In genomic region chr3:95013699-95014427, GRCm38 (mm10) we compare ENCODE assay signal across 8 mouse cellular contexts. TPM values are rescaled to one million over a fixed set of nuclear protein-coding genes. Genes with fewer than 3 reads are reported as not detected.
DNase-seq lines count a peak whose midpoint lies in the region; ATAC-seq and TF ChIP-seq lines count a peak whose summit lies in the region.

No protein-coding gene starts in this region.

- peaks cover 33% of the 10 kb centered on the region for H3K36me3 ChIP-seq in heart, embryonic 12.5 days
- H3K36me3 ChIP-seq in limb, embryonic 12.5 days: peaks cover 40% of the 10 kb centered on the region

- TF ChIP-seq POLR2A in lung, adult 2 months (IDR thresholded peaks at IDR 0.05; ENCODE audit: borderline replicate concordance, extremely low read depth, low read depth, low read length): no peak

- DNase-seq in lung, adult 2 months: no peak
- no peak for DNase-seq in lung, postnatal 4 days
- DNase-seq in brain, adult 2 months (ENCODE audit: low read depth, low spot score): peak; percentile 86
- DNase-seq in retina, postnatal 1 day: peak; percentile 10
- DNase-seq in yolk sac, embryonic 10.5 days (ENCODE audit: low spot score): no peak
- DNase-seq in right cerebral cortex, adult 2 months (ENCODE audit: low spot score in 2 of 2): no peak

- no peak for TF ChIP-seq CTCF in lung, adult 2 months (IDR thresholded peaks at IDR 0.05; ENCODE audit: insufficient read depth, low read length)

- no peaks in the 10 kb centered on the region for H3K27me3 ChIP-seq in heart, embryonic 12.5 days (replicated peaks)
- no peaks in the 10 kb centered on the region for H3K27me3 ChIP-seq in limb, embryonic 12.5 days

- peak overlapping the region; percentile 97 for H3K4me2 ChIP-seq in heart, embryonic 12.5 days
- H3K4me2 ChIP-seq in limb, embryonic 12.5 days: peak overlapping the region; percentile 96

- no peaks in the 10 kb centered on the region for H3K9me3 ChIP-seq in heart, embryonic 12.5 days (replicated peaks)
- no peaks in the 10 kb centered on the region for H3K9me3 ChIP-seq in limb, embryonic 12.5 days

- no peak for ATAC-seq in heart, embryonic 12.5 days (ENCODE audit: insufficient number of reproducible peaks, low FRiP score)
- no peak for ATAC-seq in limb, embryonic 12.5 days (ENCODE audit: insufficient number of reproducible peaks, insufficient read depth, low FRiP score, low TSS enrichment, low read depth)

- peaks cover 7% of the 10 kb centered on the region; the same call in 1 of the 2 replicates for H3K4me1 ChIP-seq in lung, adult 2 months (ENCODE audit: control insufficient read depth, insufficient read depth, low read length)
- H3K4me1 ChIP-seq in heart, embryonic 12.5 days (replicated peaks): peaks cover 26% of the 10 kb centered on the region
- peaks cover 22% of the 10 kb centered on the region for H3K4me1 ChIP-seq in limb, embryonic 12.5 days (replicated peaks)

- H3K9ac ChIP-seq in heart, embryonic 12.5 days: peak overlapping the region; percentile 84
- H3K9ac ChIP-seq in limb, embryonic 12.5 days (replicated peaks): peak overlapping the region; percentile 78

- peak overlapping the region; percentile 90; the same call in 1 of the 2 replicates for H3K27ac ChIP-seq in heart, embryonic 12.5 days (ENCODE audit: poor library complexity, severe bottlenecking)
- H3K27ac ChIP-seq in limb, embryonic 12.5 days: 0 out of 2 replicates have a peak overlapping the region, but pooled peaks have one; percentile 37

- peak overlapping the region; percentile 85 for H3K4me3 ChIP-seq in lung, adult 2 months (replicated peaks; ENCODE audit: extremely low read depth, low read depth, low read length)
- H3K4me3 ChIP-seq in heart, embryonic 12.5 days: peak overlapping the region; percentile 83
- H3K4me3 ChIP-seq in limb, embryonic 12.5 days (replicated peaks): peak overlapping the region; percentile 63

- 24% methylated on average over 13 of the region's 13 CpGs for WGBS in lung, adult 2 months
- WGBS in heart, embryonic 12.5 days: 16% methylated on average over 13 of the region's 13 CpGs
- 14% methylated on average over 13 of the region's 13 CpGs for WGBS in limb, embryonic 12.5 days

RNA-seq across cellular contexts. Expression of gene Zfp687, which starts 1.4 kb away (rescaled TPM):
- 19.2 and 20.6 TPM in 2 replicates for polyA plus RNA-seq in lung, adult 2 months (2012; rRNA removed)
- 23.2 and 25.6 TPM in 2 replicates for polyA plus RNA-seq in heart, embryonic 12.5 days (2016; fragmentation: Nextera tagmentation; extraction: Ambion mirVana)
- 34.7 and 35.0 TPM in 2 replicates for polyA plus RNA-seq in limb, embryonic 12.5 days (2016; fragmentation: Nextera tagmentation; extraction: Ambion mirVana)

RNA-seq across cellular contexts. Expression of gene Psmd4, which starts 28.6 kb away (rescaled TPM):
- polyA plus RNA-seq in lung, adult 2 months (2012; rRNA removed): 97.3 and 127 TPM in 2 replicates
- polyA plus RNA-seq in heart, embryonic 12.5 days (2016; fragmentation: Nextera tagmentation; extraction: Ambion mirVana): 199 and 214 TPM in 2 replicates
- 306 and 310 TPM in 2 replicates for polyA plus RNA-seq in limb, embryonic 12.5 days (2016; fragmentation: Nextera tagmentation; extraction: Ambion mirVana)

RNA-seq across cellular contexts. Expression of gene Pi4kb, which starts 39.3 kb away (rescaled TPM):
- polyA plus RNA-seq in lung, adult 2 months (2012; rRNA removed): 33.8 and 38.1 TPM in 2 replicates
- 18.0 and 20.3 TPM in 2 replicates for polyA plus RNA-seq in heart, embryonic 12.5 days (2016; fragmentation: Nextera tagmentation; extraction: Ambion mirVana)
- polyA plus RNA-seq in limb, embryonic 12.5 days (2016; fragmentation: Nextera tagmentation; extraction: Ambion mirVana): 26.6 and 28.1 TPM in 2 replicates

RNA-seq across cellular contexts. Expression of gene Rfx5, which starts 60.0 kb away (rescaled TPM):
- polyA plus RNA-seq in lung, adult 2 months (2012; rRNA removed): 10.5 and 14.6 TPM in 2 replicates
- 8.7 and 9.5 TPM in 2 replicates for polyA plus RNA-seq in heart, embryonic 12.5 days (2016; fragmentation: Nextera tagmentation; extraction: Ambion mirVana)
- polyA plus RNA-seq in limb, embryonic 12.5 days (2016; fragmentation: Nextera tagmentation; extraction: Ambion mirVana): 13.1 and 15.3 TPM in 2 replicates

Comparison
In these comparisons a context has a peak if more than half of its experiments do, and no peak if none do; other contexts are left out.
1. DNase-seq: peak in brain, adult 2 months (single experiment) and retina, postnatal 1 day (single experiment); none in lung, adult 2 months (single experiment), lung, postnatal 4 days (0 of 2), yolk sac, embryonic 10.5 days (single experiment) and right cerebral cortex, adult 2 months (0 of 2).
2. Peak in every context shown above with its lines, with median percentiles within 50 percentile points of each other: H3K4me3 ChIP-seq.